Mouse (Mus musculus): Measurements from ENCODE around the gene Napa. TPM values are rescaled to one million over a fixed set of nuclear protein-coding genes. Genes with fewer than 3 reads are reported as not detected.
A peak's percentile ranks its signal among the peaks of the same experiment; 100 is the strongest.

Gene Napa
- polyA plus RNA-seq, 1 experiment from 2014 or later = 168 TPM

GRCm38 (mm10) chr7:16054966-16055365 is 43.3 kb upstream of the Napa start:
- WGBS (ENCODE audit: insufficient replicate concordance) = 55% methylated on average over 4 of the region's 4 CpGs
- H3K4me3 ChIP-seq (ENCODE audit: low read depth, low read length) = no peak overlapping the region
- H3K27ac ChIP-seq (ENCODE audit: low read depth, low read length) = no peak overlapping the region
- ATAC-seq (replicated peaks; ENCODE audit: insufficient number of reproducible peaks, low FRiP score, low TSS enrichment) = no peak
- H3K4me2 ChIP-seq = no peak overlapping the region
- H3K36me3 ChIP-seq (ENCODE audit: control insufficient read depth, insufficient read depth, low read length) = no peaks in the 10 kb centered on the region
- H3K9me3 ChIP-seq (replicated peaks; ENCODE audit: control insufficient read depth, low read length) = no peaks in the 10 kb centered on the region
- no peaks in the 10 kb centered on the region for H3K27me3 ChIP-seq (ENCODE audit: control insufficient read depth, insufficient read depth, low read length)
- H3K9ac ChIP-seq (ENCODE audit: low read depth, low read length) = no peak overlapping the region
- peaks cover under 1% of the 10 kb centered on the region; the same call in 1 of the 2 replicates for H3K4me1 ChIP-seq (ENCODE audit: control insufficient read depth, insufficient read depth, low read length)

DNA sequence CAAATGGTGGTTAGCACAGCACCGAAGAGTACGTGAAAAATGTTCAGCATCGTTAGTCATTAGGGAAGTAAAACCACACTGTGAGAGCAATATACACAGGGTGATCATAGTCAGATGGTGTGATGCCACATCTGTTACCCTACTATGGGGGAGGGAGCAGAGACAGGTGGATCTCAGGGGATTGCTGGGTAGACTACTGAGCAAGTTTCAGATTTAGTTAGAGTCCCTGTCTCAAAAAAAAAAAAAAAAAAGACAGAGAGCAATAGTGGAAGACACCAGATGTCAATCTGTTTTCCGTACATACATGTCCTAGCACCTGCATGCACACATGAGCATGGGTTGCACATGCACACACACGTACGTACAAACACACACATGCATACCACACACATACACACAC is 42.6 kb upstream of the Napa start:
- Histone ChIP-seq H3K9ac (ENCODE audit: low read depth, low read length) (no peak overlapping the region), H3K27ac (ENCODE audit: low read depth, low read length) (no peak overlapping the region), H3K27me3 (ENCODE audit: control insufficient read depth, insufficient read depth, low read length) (peaks cover 3% of the 10 kb centered on the region; the same call in 1 of the 2 replicates), H3K4me1 (ENCODE audit: control insufficient read depth, insufficient read depth, low read length) (no peaks in the 10 kb centered on the region), H3K4me3 (ENCODE audit: low read depth, low read length) (no peak overlapping the region), H3K4me2 (no peak overlapping the region), H3K36me3 (ENCODE audit: control insufficient read depth, insufficient read depth, low read length) (no peaks in the 10 kb centered on the region), H3K9me3 (replicated peaks; ENCODE audit: control insufficient read depth, low read length) (no peaks in the 10 kb centered on the region)
- WGBS (ENCODE audit: insufficient replicate concordance) = 84% methylated on average over 6 of the region's 6 CpGs
- ATAC-seq (replicated peaks; ENCODE audit: insufficient number of reproducible peaks, low FRiP score, low TSS enrichment) = no peak

GRCm38 (mm10) chr7:16056459-16057135 is 41.7 kb upstream of the Napa start:
- Histone ChIP-seq H3K27ac (ENCODE audit: low read depth, low read length) (no peak overlapping the region), H3K27me3 (ENCODE audit: control insufficient read depth, insufficient read depth, low read length) (peaks cover 12% of the 10 kb centered on the region), H3K36me3 (ENCODE audit: control insufficient read depth, insufficient read depth, low read length) (no peaks in the 10 kb centered on the region), H3K9me3 (replicated peaks; ENCODE audit: control insufficient read depth, low read length) (peaks cover 4% of the 10 kb centered on the region; the same call in 1 of the 2 replicates), H3K4me1 (ENCODE audit: control insufficient read depth, insufficient read depth, low read length) (no peaks in the 10 kb centered on the region), H3K4me2 (no peak overlapping the region), H3K9ac (ENCODE audit: low read depth, low read length) (no peak overlapping the region), H3K4me3 (ENCODE audit: low read depth, low read length) (no peak overlapping the region)
- WGBS (ENCODE audit: insufficient replicate concordance) = 20% methylated on average over 5 of the region's 5 CpGs
- no peak for ATAC-seq (replicated peaks; ENCODE audit: insufficient number of reproducible peaks, low FRiP score, low TSS enrichment)

DNA sequence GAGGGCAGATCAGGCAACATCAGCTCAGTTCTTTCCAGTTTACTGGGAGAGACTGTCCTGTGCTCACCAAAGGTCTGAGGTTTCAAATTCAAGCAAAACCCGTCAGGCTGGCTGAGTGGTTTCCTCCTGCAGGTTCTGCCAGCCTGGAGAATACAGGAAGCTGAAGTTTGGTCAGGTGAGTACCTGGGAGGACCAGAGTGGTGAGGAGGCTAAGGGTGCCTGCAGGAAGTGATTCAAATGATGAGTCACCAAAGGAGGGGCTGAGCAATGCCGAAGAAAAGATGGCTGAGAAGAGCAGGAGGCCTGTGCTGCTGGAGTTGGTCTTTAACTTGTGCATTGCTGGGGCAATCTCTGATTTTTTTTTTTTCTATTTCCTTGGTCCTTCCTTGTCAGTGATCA is 41.1 kb upstream of the Napa start:
- 49% methylated on average over 2 of the region's 2 CpGs for WGBS (ENCODE audit: insufficient replicate concordance)
- Histone ChIP-seq H3K4me3 (ENCODE audit: low read depth, low read length) (no peak overlapping the region), H3K36me3 (ENCODE audit: control insufficient read depth, insufficient read depth, low read length) (no peaks in the 10 kb centered on the region)

DNA sequence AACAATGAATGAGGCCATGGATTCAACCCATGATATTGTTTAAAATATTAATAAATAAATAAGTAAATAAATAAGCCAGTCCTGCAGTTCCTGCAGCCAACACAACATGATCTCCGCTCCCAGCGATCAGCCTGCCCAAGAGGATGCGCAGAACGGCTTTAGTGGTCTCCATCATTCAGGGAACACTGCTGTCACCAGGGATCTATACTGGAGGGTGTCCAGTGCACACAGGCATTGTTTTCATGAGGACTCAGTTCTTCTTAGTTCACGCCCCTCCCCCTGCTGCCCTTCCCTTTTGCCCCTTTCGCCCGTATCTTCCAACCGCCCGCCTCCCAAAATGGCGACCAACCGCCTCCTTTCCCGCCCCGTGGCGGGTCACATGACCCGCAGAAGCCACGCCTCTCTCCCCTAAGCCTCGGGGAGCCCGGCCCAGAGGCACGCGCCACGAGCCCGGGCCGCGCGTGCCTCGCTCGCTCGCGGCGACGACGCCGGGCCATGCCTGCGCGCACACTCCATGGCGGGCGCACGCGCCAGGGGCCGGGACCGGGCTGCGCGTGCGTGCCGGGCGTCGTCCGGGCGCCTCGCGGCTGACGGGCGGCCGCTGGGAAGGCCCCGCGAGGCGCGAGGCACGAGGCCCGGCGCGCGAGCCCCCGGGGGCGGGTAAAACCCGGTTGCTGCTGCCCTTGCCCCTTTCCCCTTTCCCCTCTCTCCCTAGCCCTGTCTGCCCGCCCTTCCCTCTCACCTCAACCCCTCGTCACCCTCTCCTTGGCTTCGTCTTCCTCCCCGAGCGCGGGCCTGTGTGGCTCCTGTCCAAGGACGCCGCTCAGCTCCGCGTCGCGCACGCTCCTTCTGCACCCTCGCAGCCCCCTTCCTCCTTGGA is 36.8 kb upstream of the Napa start, which contains the start of gene Zfp541:
Zfp541 (plus strand) TSS at position 596 of the 880 bp plus-strand sequence.
- Histone ChIP-seq H3K4me3 (ENCODE audit: low read depth, low read length) (peak within 1 kb of the TSS; percentile 21), H3K27me3 (ENCODE audit: control insufficient read depth, insufficient read depth, low read length) (peaks cover 24% of the 10 kb centered on the region), H3K4me1 (ENCODE audit: control insufficient read depth, insufficient read depth, low read length) (no peaks in the 10 kb centered on the region), H3K9ac (ENCODE audit: low read depth, low read length) (no peak within 1 kb of the TSS), H3K4me2 (peak within 1 kb of the TSS; percentile 46), H3K27ac (ENCODE audit: low read depth, low read length) (no peak within 1 kb of the TSS), H3K36me3 (ENCODE audit: control insufficient read depth, insufficient read depth, low read length) (no peaks in the 10 kb centered on the region), H3K9me3 (replicated peaks; ENCODE audit: control insufficient read depth, low read length) (peaks cover 9% of the 10 kb centered on the region)
- 44% methylated on average over 51 of the region's 80 CpGs for WGBS (ENCODE audit: insufficient replicate concordance)
- 0 out of 2 replicates have a peak, but pooled peaks have one; percentile 59 for ATAC-seq (replicated peaks; ENCODE audit: insufficient number of reproducible peaks, low FRiP score, low TSS enrichment)

More for the DNA sequence above, 41.1 kb upstream of the Napa start:
- no peak for ATAC-seq (replicated peaks; ENCODE audit: insufficient number of reproducible peaks, low FRiP score, low TSS enrichment)
- H3K4me2 ChIP-seq = no peak overlapping the region
- H3K27ac ChIP-seq (ENCODE audit: low read depth, low read length) = no peak overlapping the region
- H3K9ac ChIP-seq (ENCODE audit: low read depth, low read length) = no peak overlapping the region
- peaks cover 17% of the 10 kb centered on the region for H3K27me3 ChIP-seq (ENCODE audit: control insufficient read depth, insufficient read depth, low read length)
- H3K9me3 ChIP-seq (replicated peaks; ENCODE audit: control insufficient read depth, low read length) = peaks cover 9% of the 10 kb centered on the region
- H3K4me1 ChIP-seq (ENCODE audit: control insufficient read depth, insufficient read depth, low read length) = no peaks in the 10 kb centered on the region

- H3K27me3 ChIP-seq (ENCODE audit: control insufficient read depth, insufficient read depth, low read length) = peaks cover 24% of the 10 kb centered on the region
- H3K4me2 ChIP-seq = no peak overlapping the region
- peaks cover 9% of the 10 kb centered on the region for H3K9me3 ChIP-seq (replicated peaks; ENCODE audit: control insufficient read depth, low read length)
- no peak for ATAC-seq (replicated peaks; ENCODE audit: insufficient number of reproducible peaks, low FRiP score, low TSS enrichment)
- no peaks in the 10 kb centered on the region for H3K4me1 ChIP-seq (ENCODE audit: control insufficient read depth, insufficient read depth, low read length)
- no peak overlapping the region for H3K9ac ChIP-seq (ENCODE audit: low read depth, low read length)
- H3K36me3 ChIP-seq (ENCODE audit: control insufficient read depth, insufficient read depth, low read length) = no peaks in the 10 kb centered on the region
- peak overlapping the region; percentile 21; the same call in 1 of the 2 replicates for H3K4me3 ChIP-seq (ENCODE audit: low read depth, low read length)
- WGBS (ENCODE audit: insufficient replicate concordance) = 60% methylated on average over 15 of the region's 15 CpGs
- no peak overlapping the region for H3K27ac ChIP-seq (ENCODE audit: low read depth, low read length)
Measured at GRCm38 (mm10) chr7:16062099-16062420, 36.2 kb upstream of the Napa start.

DNA sequence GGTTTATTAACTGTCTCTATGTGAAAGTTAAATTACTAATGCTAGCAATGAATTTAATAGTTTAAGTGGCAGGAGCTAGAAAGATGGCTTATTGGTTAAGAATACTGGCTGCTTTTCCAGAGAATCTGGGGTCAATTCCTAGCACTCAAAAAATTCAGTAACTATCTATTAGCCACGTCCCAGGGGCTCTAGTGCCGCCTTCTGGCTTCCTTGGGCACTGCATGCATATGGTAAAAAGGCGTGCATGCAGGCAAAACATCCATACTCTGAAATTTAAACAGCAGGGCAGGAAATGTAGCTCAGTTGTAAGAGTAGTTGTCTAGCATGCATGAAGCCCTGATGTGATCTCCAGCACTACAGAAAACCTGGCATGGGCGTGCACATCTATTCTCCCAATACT is 34.8 kb upstream of the Napa start:
- 33% methylated on average over 4 of the region's 4 CpGs for WGBS (ENCODE audit: insufficient replicate concordance)
- Histone ChIP-seq H3K9ac (ENCODE audit: low read depth, low read length) (no peak overlapping the region), H3K4me2 (no peak overlapping the region), H3K4me3 (ENCODE audit: low read depth, low read length) (no peak overlapping the region), H3K27me3 (ENCODE audit: control insufficient read depth, insufficient read depth, low read length) (peaks cover 24% of the 10 kb centered on the region), H3K27ac (ENCODE audit: low read depth, low read length) (no peak overlapping the region), H3K4me1 (ENCODE audit: control insufficient read depth, insufficient read depth, low read length) (no peaks in the 10 kb centered on the region), H3K9me3 (replicated peaks; ENCODE audit: control insufficient read depth, low read length) (peaks cover 9% of the 10 kb centered on the region), H3K36me3 (ENCODE audit: control insufficient read depth, insufficient read depth, low read length) (no peaks in the 10 kb centered on the region)
- no peak for ATAC-seq (replicated peaks; ENCODE audit: insufficient number of reproducible peaks, low FRiP score, low TSS enrichment)

DNA sequence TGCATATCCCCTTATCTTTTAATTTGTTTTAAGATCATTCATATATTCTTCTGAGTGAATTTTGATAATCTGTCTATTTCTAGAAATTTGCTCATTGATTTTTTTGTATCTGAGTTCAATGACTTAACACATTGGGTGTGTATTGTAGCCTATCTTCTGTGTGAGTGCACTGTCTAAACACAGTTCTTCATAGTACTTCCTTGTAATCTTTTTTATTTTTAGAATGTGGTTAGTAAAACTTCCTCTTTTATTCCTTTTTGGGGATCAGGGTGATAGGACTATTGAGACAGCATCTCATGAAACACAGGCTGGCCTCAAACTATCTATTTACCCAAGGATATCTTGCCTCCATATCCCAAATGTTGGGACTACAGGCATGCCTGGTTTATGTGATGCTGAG is 27.4 kb upstream of the Napa start:
- ATAC-seq (replicated peaks; ENCODE audit: insufficient number of reproducible peaks, low FRiP score, low TSS enrichment) = no peak
- Histone ChIP-seq H3K36me3 (ENCODE audit: control insufficient read depth, insufficient read depth, low read length) (no peaks in the 10 kb centered on the region), H3K4me2 (no peak overlapping the region), H3K4me1 (ENCODE audit: control insufficient read depth, insufficient read depth, low read length) (no peaks in the 10 kb centered on the region), H3K4me3 (ENCODE audit: low read depth, low read length) (no peak overlapping the region), H3K9ac (ENCODE audit: low read depth, low read length) (no peak overlapping the region), H3K27me3 (ENCODE audit: control insufficient read depth, insufficient read depth, low read length) (no peaks in the 10 kb centered on the region), H3K9me3 (replicated peaks; ENCODE audit: control insufficient read depth, low read length) (no peaks in the 10 kb centered on the region), H3K27ac (ENCODE audit: low read depth, low read length) (no peak overlapping the region)

Data from heart, embryonic 11.5 days (tissue).